Mouse (Mus musculus) midbrain, embryonic 11.5 days (tissue): ENCODE results near the gene Znrd1as. TPM values are rescaled to one million over a fixed set of nuclear protein-coding genes. Genes with fewer than 3 reads are reported as not detected.
"Not testable (repeated sequence)": the region's sequence is repeated elsewhere in the genome, so short reads cannot be mapped to it uniquely, and the experiment has no call there.

ENCODE experiments used
- ATAC-seq: fragments of 200-750 bp; cut with Nextera tagmentation; 2 replicates; pipeline ENCODE4 v1.8.0; 2017; ENCODE audit warnings: moderate TSS enrichment, moderate library complexity; ENCODE audit not compliant: low FRiP score
- DNase-seq: peaks from one replicate; pipeline ENCODE4 v3.0.0; 2015; ENCODE audit warnings: low spot score; ENCODE audit errors: missing footprints
- H3K27ac ChIP-seq: fragments of 300-500 bp; sonication (generic); 2 replicates; pipeline ENCODE4 v1.5.1; 2014; ENCODE audit warnings: low read depth, low read length
- H3K27me3 ChIP-seq: fragments of 300-500 bp; sonication (generic); 2 replicates; pipeline ENCODE4 v1.6.1; 2014; ENCODE audit warnings: mild to moderate bottlenecking, low read length, moderate library complexity, mixed read lengths; ENCODE audit not compliant: control insufficient read depth, insufficient read depth
- H3K36me3 ChIP-seq: fragments of 300-500 bp; sonication (generic); 2 replicates; pipeline ENCODE4 v1.6.1; 2014; ENCODE audit warnings: mild to moderate bottlenecking, low read length, moderate library complexity, mixed read lengths; ENCODE audit not compliant: control insufficient read depth, insufficient read depth
- H3K4me1 ChIP-seq: fragments of 300-500 bp; sonication (generic); 2 replicates; pipeline ENCODE4 v1.6.1; 2014; ENCODE audit warnings: low read length; ENCODE audit not compliant: control insufficient read depth, insufficient read depth
- H3K4me2 ChIP-seq: fragments of 300-500 bp; sonication (generic); 2 replicates; pipeline ENCODE4 v1.6.1; 2014; ENCODE audit warnings: mild to moderate bottlenecking, moderate library complexity
- H3K4me3 ChIP-seq: fragments of 300-500 bp; sonication (generic); 2 replicates; pipeline ENCODE4 v1.5.1; 2014; ENCODE audit warnings: low read depth, low read length
- H3K9ac ChIP-seq: fragments of 300-500 bp; sonication (generic); 2 replicates; pipeline ENCODE4 v1.6.1; 2014; ENCODE audit warnings: low read length
- H3K9me3 ChIP-seq: fragments of 300-500 bp; sonication (generic); 2 replicates; pipeline ENCODE4 v1.6.1; 2016; ENCODE audit warnings: low read length; ENCODE audit not compliant: control insufficient read depth
- WGBS: fragments of 180-500 bp; shearing (Covaris S2); extraction: QIAGEN DNeasy Blood & Tissue Kit; methylation state at CpG from one replicate; pipeline ENCODE4 v1.1.7; 2014; 5-methylcytosine and 5-hydroxymethylcytosine counted together
- polyA plus RNA-seq: library from polyadenylated mRNA; unstranded; fragments of >200 nt; fragmentation: Nextera tagmentation; extraction: Ambion mirVana; gene quantifications from 2 replicates; pipeline ENCODE4 v1.2.1, GENCODE M21; 2014

Gene Znrd1as
- polyA plus RNA-seq, 1 experiment from 2014 or later, result 9.4 TPM

- H3K4me1 ChIP-seq, result no peaks in the 10 kb centered on the region
- no peak overlapping the region for H3K4me3 ChIP-seq
- H3K9me3 ChIP-seq, result no peaks in the 10 kb centered on the region
- H3K4me2 ChIP-seq, result peak overlapping the region; percentile 22; the same call in 1 of the 2 replicates
- no peak overlapping the region for H3K9ac ChIP-seq
- WGBS, result 5% methylated on average over 24 of the region's 24 CpGs
- DNase-seq (peak; percentile 87), ATAC-seq (peak; percentile 40; the same call in 1 of the 2 replicates)
- H3K36me3 ChIP-seq, result no peaks in the 10 kb centered on the region
- H3K27me3 ChIP-seq, result peaks cover 24% of the 10 kb centered on the region
- H3K27ac ChIP-seq, result no peak overlapping the region
These were observed 30.1 kb downstream of the Znrd1as start for GRCm38 (mm10) chr17:36988475-36988874.

- Histone ChIP-seq H3K36me3 (no peaks in the 10 kb centered on the region), H3K27me3 (peaks cover 24% of the 10 kb centered on the region), H3K9ac (no peak within 1 kb of the TSS), H3K4me2 (peak within 1 kb of the TSS; percentile 22; the same call in 1 of the 2 replicates), H3K4me3 (no peak within 1 kb of the TSS), H3K9me3 (no peaks in the 10 kb centered on the region), H3K4me1 (no peaks in the 10 kb centered on the region), H3K27ac (no peak within 1 kb of the TSS)
- no peak for ATAC-seq
- DNase-seq, result peak; percentile 69
- 27% methylated on average over 5 of the region's 5 CpGs for WGBS
These were observed 31.0 kb downstream of the Znrd1as start, which contains the start of gene H2-M5 for GRCm38 (mm10) chr17:36989437-36989836. H2-M5 (minus strand) TSS chr17:36989537.

GRCm38 (mm10) chr17:36990630-36991029, 32.2 kb downstream of the Znrd1as start:
- not testable (repeated sequence) for H3K9me3 ChIP-seq, H3K36me3 ChIP-seq, H3K27ac ChIP-seq, ATAC-seq, H3K4me1 ChIP-seq, H3K4me3 ChIP-seq, H3K9ac ChIP-seq, H3K4me2 ChIP-seq
- DNase-seq, result peak; percentile 6
- 87% methylated on average over 6 of the region's 6 CpGs for WGBS
- peaks cover 24% of the 10 kb centered on the region for H3K27me3 ChIP-seq

- ATAC-seq, result no peak
- Histone ChIP-seq H3K27ac (no peak overlapping the region), H3K27me3 (peaks cover 22% of the 10 kb centered on the region), H3K4me1 (no peaks in the 10 kb centered on the region), H3K36me3 (no peaks in the 10 kb centered on the region), H3K9ac (no peak overlapping the region), H3K4me2 (no peak overlapping the region), H3K9me3 (no peaks in the 10 kb centered on the region), H3K4me3 (no peak overlapping the region)
- 80% methylated on average over 3 of the region's 3 CpGs for WGBS
- peak; percentile 33 for DNase-seq
These were observed 34.1 kb downstream of the Znrd1as start for GRCm38 (mm10) chr17:36992336-36993104.

- no peak overlapping the region for H3K4me2 ChIP-seq
- 83% methylated on average over 4 of the region's 4 CpGs for WGBS
These were observed 35.5 kb downstream of the Znrd1as start for GRCm38 (mm10) chr17:36993770-36994325.

GRCm38 (mm10) chr17:36994528-36994927, 36.1 kb downstream of the Znrd1as start:
- Histone ChIP-seq H3K4me2 (no peak overlapping the region), H3K27ac (no peak overlapping the region), H3K27me3 (peaks cover 2% of the 10 kb centered on the region), H3K9me3 (no peaks in the 10 kb centered on the region), H3K4me3 (no peak overlapping the region), H3K36me3 (no peaks in the 10 kb centered on the region), H3K4me1 (no peaks in the 10 kb centered on the region), H3K9ac (no peak overlapping the region)
- 85% methylated on average over 2 of the region's 2 CpGs for WGBS
- no peak for ATAC-seq
- peak; percentile 37 for DNase-seq

More at GRCm38 (mm10) chr17:36993770-36994325, 35.5 kb downstream of the Znrd1as start:
- no peak for ATAC-seq
- peaks cover 8% of the 10 kb centered on the region for H3K27me3 ChIP-seq
- no peaks in the 10 kb centered on the region for H3K36me3 ChIP-seq
- H3K4me1 ChIP-seq, result no peaks in the 10 kb centered on the region
- DNase-seq, result no peak
- H3K9me3 ChIP-seq, result no peaks in the 10 kb centered on the region
- no peak overlapping the region for H3K9ac ChIP-seq
- H3K4me3 ChIP-seq, result no peak overlapping the region
- no peak overlapping the region for H3K27ac ChIP-seq

- Histone ChIP-seq H3K36me3 (no peaks in the 10 kb centered on the region), H3K4me3 (no peak overlapping the region), H3K9ac (no peak overlapping the region), H3K27me3 (no peaks in the 10 kb centered on the region), H3K9me3 (no peaks in the 10 kb centered on the region), H3K4me2 (no peak overlapping the region), H3K27ac (no peak overlapping the region), H3K4me1 (no peaks in the 10 kb centered on the region)
- DNase-seq (no peak), ATAC-seq (no peak)
- WGBS, result 49% methylated on average over 3 of the region's 3 CpGs
These were observed 37.1 kb downstream of the Znrd1as start for GRCm38 (mm10) chr17:36995448-36995847.

GRCm38 (mm10) chr17:36997033-36997735, 38.8 kb downstream of the Znrd1as start:
- H3K4me1 ChIP-seq, result no peaks in the 10 kb centered on the region
- no peak overlapping the region for H3K9ac ChIP-seq
- DNase-seq, result peak; percentile 99
- H3K36me3 ChIP-seq, result no peaks in the 10 kb centered on the region
- WGBS, result 31% methylated on average over 7 of the region's 7 CpGs
- no peak overlapping the region for H3K4me2 ChIP-seq
- no peak overlapping the region for H3K4me3 ChIP-seq
- H3K27me3 ChIP-seq, result no peaks in the 10 kb centered on the region
- ATAC-seq, result peak; percentile 73; the same call in 1 of the 2 replicates
- no peaks in the 10 kb centered on the region for H3K9me3 ChIP-seq
- H3K27ac ChIP-seq, result no peak overlapping the region

- Histone ChIP-seq H3K4me1 (no peaks in the 10 kb centered on the region), H3K4me3 (no peak overlapping the region), H3K9ac (no peak overlapping the region), H3K36me3 (no peaks in the 10 kb centered on the region), H3K27ac (no peak overlapping the region), H3K27me3 (no peaks in the 10 kb centered on the region), H3K4me2 (no peak overlapping the region), H3K9me3 (no peaks in the 10 kb centered on the region)
- 76% methylated on average over 2 of the region's 2 CpGs for WGBS
- DNase-seq (peak; percentile 45), ATAC-seq (no peak)
These were observed 40.1 kb downstream of the Znrd1as start for GRCm38 (mm10) chr17:36998477-36998876.
